Mouse (Mus musculus): ENCODE measurements around the gene Trim8. TPM values are rescaled to one million over a fixed set of nuclear protein-coding genes. Genes with fewer than 3 reads are reported as not detected.

Gene Trim8
- polyA plus RNA-seq, 1 experiment from 2014 or later = 31.0 TPM

GRCm38 (mm10) chr19:46467051-46467503, 34.4 kb upstream of the Trim8 start:
- H3K4me1 ChIP-seq (ENCODE audit: insufficient read depth) = peaks cover 16% of the 10 kb centered on the region
- DNase-seq (no peak), ATAC-seq (ENCODE audit: insufficient read depth) (no peak)
- H3K27me3 ChIP-seq (ENCODE audit: insufficient read depth, low read length) = no peaks in the 10 kb centered on the region
- no peak overlapping the region for H3K4me3 ChIP-seq (ENCODE audit: low read depth, low read length)
- H3K9ac ChIP-seq = no peak overlapping the region
- H3K9me3 ChIP-seq (ENCODE audit: low read depth, low read length) = no peaks in the 10 kb centered on the region
- no peak for TF ChIP-seq CTCF (IDR thresholded peaks at IDR 0.05; ENCODE audit: low read depth)
- 66% methylated on average over 3 of the region's 3 CpGs for WGBS
- no peak overlapping the region for H3K27ac ChIP-seq (ENCODE audit: low read depth)
- H3K36me3 ChIP-seq (ENCODE audit: insufficient read depth) = peaks cover 16% of the 10 kb centered on the region
- H3K4me2 ChIP-seq = no peak overlapping the region

- H3K27ac ChIP-seq (ENCODE audit: low read depth) = peak overlapping the region; percentile 79; the same call in 1 of the 2 replicates
- peaks cover 33% of the 10 kb centered on the region for H3K36me3 ChIP-seq (ENCODE audit: insufficient read depth)
- H3K4me2 ChIP-seq = no peak overlapping the region
- H3K27me3 ChIP-seq (ENCODE audit: insufficient read depth, low read length) = no peaks in the 10 kb centered on the region
- H3K4me1 ChIP-seq (ENCODE audit: insufficient read depth) = peaks cover 17% of the 10 kb centered on the region
- DNase-seq (peak; percentile 49), ATAC-seq (ENCODE audit: insufficient read depth) (no peak)
- H3K9ac ChIP-seq = no peak overlapping the region
- TF ChIP-seq CTCF (IDR thresholded peaks at IDR 0.05; ENCODE audit: low read depth) = no peak
- WGBS = 20% methylated on average over 17 of the region's 17 CpGs
- no peak overlapping the region for H3K4me3 ChIP-seq (ENCODE audit: low read depth, low read length)
- H3K9me3 ChIP-seq (ENCODE audit: low read depth, low read length) = no peaks in the 10 kb centered on the region
Observed at GRCm38 (mm10) chr19:46470364-46471240, 30.9 kb upstream of the Trim8 start.

- H3K36me3 ChIP-seq (ENCODE audit: insufficient read depth) = peaks cover 40% of the 10 kb centered on the region
- no peaks in the 10 kb centered on the region for H3K27me3 ChIP-seq (ENCODE audit: insufficient read depth, low read length)
- ATAC-seq (ENCODE audit: insufficient read depth) = peak; percentile 54; the same call in 1 of the 2 replicates
- H3K4me2 ChIP-seq = no peak overlapping the region
- peak overlapping the region; percentile 10; the same call in 1 of the 2 replicates for H3K9ac ChIP-seq
- peak; percentile 37 for DNase-seq
- no peak overlapping the region for H3K4me3 ChIP-seq (ENCODE audit: low read depth, low read length)
- no peaks in the 10 kb centered on the region for H3K9me3 ChIP-seq (ENCODE audit: low read depth, low read length)
- H3K4me1 ChIP-seq (ENCODE audit: insufficient read depth) = peaks cover 17% of the 10 kb centered on the region
- TF ChIP-seq CTCF (IDR thresholded peaks at IDR 0.05; ENCODE audit: low read depth) = no peak
- WGBS = 9% methylated on average over 10 of the region's 10 CpGs
- H3K27ac ChIP-seq (ENCODE audit: low read depth) = peak overlapping the region; percentile 79; the same call in 1 of the 2 replicates
Observed at GRCm38 (mm10) chr19:46471324-46472093, 30.0 kb upstream of the Trim8 start.

- Histone ChIP-seq H3K9ac (no peak overlapping the region), H3K4me2 (no peak overlapping the region), H3K36me3 (ENCODE audit: insufficient read depth) (peaks cover 63% of the 10 kb centered on the region), H3K27me3 (ENCODE audit: insufficient read depth, low read length) (no peaks in the 10 kb centered on the region), H3K4me1 (ENCODE audit: insufficient read depth) (peaks cover 35% of the 10 kb centered on the region), H3K27ac (ENCODE audit: low read depth) (no peak overlapping the region), H3K4me3 (ENCODE audit: low read depth, low read length) (no peak overlapping the region), H3K9me3 (ENCODE audit: low read depth, low read length) (no peaks in the 10 kb centered on the region)
- WGBS = 48% methylated on average over 10 of the region's 10 CpGs
- no peak for TF ChIP-seq CTCF (IDR thresholded peaks at IDR 0.05; ENCODE audit: low read depth)
- no peak for ATAC-seq (ENCODE audit: insufficient read depth)
- DNase-seq = no peak
Observed at GRCm38 (mm10) chr19:46477432-46477845, 24.1 kb upstream of the Trim8 start.

- peaks cover 35% of the 10 kb centered on the region for H3K4me1 ChIP-seq (ENCODE audit: insufficient read depth)
- H3K27ac ChIP-seq (ENCODE audit: low read depth) = peak overlapping the region; percentile 88
- no peak for TF ChIP-seq CTCF (IDR thresholded peaks at IDR 0.05; ENCODE audit: low read depth)
- H3K27me3 ChIP-seq (ENCODE audit: insufficient read depth, low read length) = no peaks in the 10 kb centered on the region
- ATAC-seq (ENCODE audit: insufficient read depth) (peak; percentile 9; the same call in 1 of the 2 replicates), DNase-seq (peak; percentile 37)
- no peak overlapping the region for H3K9ac ChIP-seq
- H3K4me3 ChIP-seq (ENCODE audit: low read depth, low read length) = no peak overlapping the region
- H3K9me3 ChIP-seq (ENCODE audit: low read depth, low read length) = no peaks in the 10 kb centered on the region
- peaks cover 61% of the 10 kb centered on the region for H3K36me3 ChIP-seq (ENCODE audit: insufficient read depth)
- WGBS = 69% methylated on average over 4 of the region's 4 CpGs
- no peak overlapping the region for H3K4me2 ChIP-seq
Observed at GRCm38 (mm10) chr19:46478242-46478641, 23.3 kb upstream of the Trim8 start.

GRCm38 (mm10) chr19:46478826-46479225, 22.7 kb upstream of the Trim8 start:
- Histone ChIP-seq H3K4me1 (ENCODE audit: insufficient read depth) (peaks cover 39% of the 10 kb centered on the region), H3K27me3 (ENCODE audit: insufficient read depth, low read length) (no peaks in the 10 kb centered on the region), H3K27ac (ENCODE audit: low read depth) (peak overlapping the region; percentile 88), H3K4me3 (ENCODE audit: low read depth, low read length) (no peak overlapping the region), H3K9ac (no peak overlapping the region), H3K9me3 (ENCODE audit: low read depth, low read length) (no peaks in the 10 kb centered on the region), H3K36me3 (ENCODE audit: insufficient read depth) (peaks cover 59% of the 10 kb centered on the region), H3K4me2 (no peak overlapping the region)
- TF ChIP-seq CTCF (IDR thresholded peaks at IDR 0.05; ENCODE audit: low read depth) = no peak
- peak; percentile 51; the same call in 1 of the 2 replicates for ATAC-seq (ENCODE audit: insufficient read depth)
- WGBS = 14% methylated on average over 5 of the region's 5 CpGs
- DNase-seq = peak; percentile 71

All from lung, embryonic 14.5 days (tissue).